Mouse (Mus musculus): Measurements from ENCODE around the gene Add3. TPM values are rescaled to one million over a fixed set of nuclear protein-coding genes. Genes with fewer than 3 reads are reported as not detected.
A peak's percentile ranks its signal among the peaks of the same experiment; 100 is the strongest.

The Add3 gene
- total and polyA plus RNA-seq, 3 experiments, result 10.9 to 89.2 (median 81.6) TPM

GRCm38 (mm10) chr19:53193190-53193589 lies 52.9 kb downstream of the Add3 start:
- DNase-seq (ENCODE audit: low spot score), result no peak
- no peak for ATAC-seq (ENCODE audit: extremely low read depth, insufficient number of reproducible peaks, low FRiP score, poor library complexity, severe bottlenecking)
- Histone ChIP-seq H3K4me3 (ENCODE audit: low read depth, low read length) (no peak overlapping the region; the same call in 1 of the 2 replicates), H3K4me1 (ENCODE audit: insufficient read depth, low read depth, low read length) (peaks cover 89% of the 10 kb centered on the region), H3K27me3 (ENCODE audit: insufficient read depth, low read length) (no peaks in the 10 kb centered on the region), H3K36me3 (replicated peaks) (peaks cover 24% of the 10 kb centered on the region), H3K9me3 (replicated peaks) (no peaks in the 10 kb centered on the region)
- TF ChIP-seq CTCF (IDR thresholded peaks at IDR 0.05; ENCODE audit: low read depth, low read length), result no peak

DNA sequence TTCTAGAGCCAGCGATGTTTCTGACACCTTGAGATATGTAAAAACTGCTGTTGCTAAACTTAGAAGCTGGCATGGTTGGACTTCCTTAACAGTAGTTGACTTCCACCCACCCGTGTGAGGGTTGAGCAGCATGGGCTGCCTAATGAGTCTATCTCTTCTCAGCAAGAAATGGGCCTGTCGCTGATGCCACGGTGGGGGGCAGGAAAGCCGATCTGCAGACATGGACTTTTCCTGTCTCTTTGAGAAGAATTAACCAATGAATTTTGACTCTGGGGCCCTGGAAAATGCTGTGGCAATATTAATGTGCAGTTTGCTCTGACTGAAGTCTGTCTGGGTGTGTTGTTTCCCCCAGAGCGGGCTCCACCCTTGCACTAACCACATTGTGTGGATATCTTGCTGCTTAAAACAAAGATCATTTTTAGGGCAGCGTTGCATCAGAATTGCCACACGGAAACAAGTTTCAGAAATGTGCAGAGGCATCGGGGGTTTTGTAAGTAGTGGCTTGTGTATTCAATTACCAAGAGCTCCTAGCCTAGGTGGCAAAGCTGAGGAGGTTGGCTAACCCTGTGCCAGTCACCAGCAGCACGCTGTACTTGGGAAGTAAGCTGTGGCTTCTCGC lies 53.8 kb downstream of the Add3 start:
- Histone ChIP-seq H3K4me3 (ENCODE audit: low read depth, low read length) (peak overlapping the region; percentile 67), H3K4me1 (ENCODE audit: insufficient read depth, low read depth, low read length) (peaks cover 81% of the 10 kb centered on the region), H3K27me3 (ENCODE audit: insufficient read depth, low read length) (no peaks in the 10 kb centered on the region), H3K36me3 (replicated peaks) (peaks cover 30% of the 10 kb centered on the region), H3K9me3 (replicated peaks) (no peaks in the 10 kb centered on the region)
- ATAC-seq (ENCODE audit: extremely low read depth, insufficient number of reproducible peaks, low FRiP score, poor library complexity, severe bottlenecking), result peak; percentile 66
- TF ChIP-seq GATA2 (IDR thresholded peaks at IDR 0.05; ENCODE audit: borderline replicate concordance, low read depth, low read length) (no peak), POLR2AphosphoS5 (IDR thresholded peaks at IDR 0.05; ENCODE audit: insufficient replicate concordance, low read depth, low read length) (no peak), CTCF (IDR thresholded peaks at IDR 0.05; ENCODE audit: low read depth, low read length) (no peak), GATA1 (IDR thresholded peaks at IDR 0.05; ENCODE audit: borderline replicate concordance, low read length) (no peak), TAL1 (conservative IDR thresholded peaks at IDR 0.05; ENCODE audit: low read depth, low read length) (no peak)
- peak; percentile 61 for DNase-seq (ENCODE audit: low spot score)

DNA sequence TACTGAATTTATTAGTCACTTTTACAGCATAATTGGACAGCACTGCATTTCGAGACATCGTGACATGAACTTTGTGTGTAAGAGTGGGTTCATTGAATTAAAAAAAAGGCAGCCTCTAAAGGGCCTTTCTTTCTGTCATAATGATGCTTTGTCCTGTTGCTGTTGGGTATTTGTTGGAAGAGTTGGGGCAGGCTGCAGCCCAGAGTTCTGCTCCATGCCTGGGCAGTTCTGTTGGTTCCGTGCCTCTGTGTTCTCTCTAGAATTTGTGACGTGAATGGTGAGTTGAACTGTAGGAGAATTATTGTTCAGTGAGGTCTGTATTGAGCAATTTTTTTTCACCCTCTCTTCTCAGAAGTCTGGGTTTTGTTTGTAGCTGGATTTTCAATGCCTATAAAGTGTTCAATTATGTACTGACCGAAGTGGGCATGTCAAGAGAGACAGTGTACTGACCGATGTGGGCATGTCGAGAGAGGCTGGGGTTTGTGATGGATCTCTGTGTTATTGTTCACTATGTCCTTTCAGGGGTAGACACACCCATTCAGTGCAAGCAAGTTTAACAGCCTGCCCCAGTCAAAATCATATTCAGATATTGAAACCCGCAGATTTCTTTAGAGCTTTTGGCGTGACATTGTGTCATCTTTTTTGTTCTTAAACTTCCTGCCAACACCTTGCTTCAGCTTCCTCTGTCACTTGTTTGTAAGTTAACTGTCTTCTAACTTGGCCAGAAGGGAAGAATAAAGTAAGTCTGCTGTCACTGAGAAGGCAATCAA lies 54.7 kb downstream of the Add3 start:
- no peak for TF ChIP-seq GATA2 (IDR thresholded peaks at IDR 0.05; ENCODE audit: borderline replicate concordance, low read depth, low read length)
- no peak for TF ChIP-seq POLR2AphosphoS5 (IDR thresholded peaks at IDR 0.05; ENCODE audit: insufficient replicate concordance, low read depth, low read length)
- TF ChIP-seq GATA1 (IDR thresholded peaks at IDR 0.05; ENCODE audit: borderline replicate concordance, low read length), result no peak
- no peak for TF ChIP-seq TAL1 (conservative IDR thresholded peaks at IDR 0.05; ENCODE audit: low read depth, low read length)
- TF ChIP-seq CTCF (IDR thresholded peaks at IDR 0.05; ENCODE audit: low read depth, low read length), result no peak
- DNase-seq (ENCODE audit: low spot score), result no peak
- H3K27me3 ChIP-seq (ENCODE audit: insufficient read depth, low read length), result no peaks in the 10 kb centered on the region
- peak overlapping the region; percentile 67 for H3K4me3 ChIP-seq (ENCODE audit: low read depth, low read length)
- no peak for ATAC-seq (ENCODE audit: extremely low read depth, insufficient number of reproducible peaks, low FRiP score, poor library complexity, severe bottlenecking)
- H3K9me3 ChIP-seq (replicated peaks), result no peaks in the 10 kb centered on the region
- H3K4me1 ChIP-seq (ENCODE audit: insufficient read depth, low read depth, low read length), result peaks cover 80% of the 10 kb centered on the region
- H3K36me3 ChIP-seq (replicated peaks), result peaks cover 34% of the 10 kb centered on the region

DNA sequence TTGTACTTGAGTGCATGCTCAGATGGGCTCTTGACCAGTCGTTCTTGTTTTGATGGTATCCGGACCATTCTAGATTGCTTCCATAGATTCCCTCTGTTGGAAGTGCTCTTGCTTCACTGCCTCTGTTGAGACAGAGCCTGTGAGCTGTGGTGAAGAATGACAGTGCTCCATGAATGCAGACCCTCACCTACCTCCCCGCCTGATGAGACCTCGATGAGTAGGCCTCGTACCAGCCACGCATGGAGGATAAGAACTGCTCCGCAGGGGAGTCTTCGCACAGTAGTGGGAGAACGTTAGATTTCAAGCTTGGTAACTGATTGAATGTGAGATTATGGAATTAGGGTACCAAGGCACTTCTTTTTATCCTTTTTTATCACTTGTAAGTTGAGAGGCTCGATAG lies 56.7 kb downstream of the Add3 start:
- no peaks in the 10 kb centered on the region for H3K9me3 ChIP-seq (replicated peaks)
- H3K4me3 ChIP-seq (ENCODE audit: low read depth, low read length), result no peak overlapping the region
- DNase-seq (ENCODE audit: low spot score) (no peak), ATAC-seq (ENCODE audit: extremely low read depth, insufficient number of reproducible peaks, low FRiP score, poor library complexity, severe bottlenecking) (no peak)
- peaks cover 65% of the 10 kb centered on the region for H3K4me1 ChIP-seq (ENCODE audit: insufficient read depth, low read depth, low read length)
- no peaks in the 10 kb centered on the region for H3K27me3 ChIP-seq (ENCODE audit: insufficient read depth, low read length)
- peaks cover 39% of the 10 kb centered on the region for H3K36me3 ChIP-seq (replicated peaks)
- TF ChIP-seq POLR2AphosphoS5 (IDR thresholded peaks at IDR 0.05; ENCODE audit: insufficient replicate concordance, low read depth, low read length), result no peak
- no peak for TF ChIP-seq GATA1 (IDR thresholded peaks at IDR 0.05; ENCODE audit: borderline replicate concordance, low read length)
- TF ChIP-seq TAL1 (conservative IDR thresholded peaks at IDR 0.05; ENCODE audit: low read depth, low read length), result no peak
- no peak for TF ChIP-seq CTCF (IDR thresholded peaks at IDR 0.05; ENCODE audit: low read depth, low read length)
- no peak for TF ChIP-seq GATA2 (IDR thresholded peaks at IDR 0.05; ENCODE audit: borderline replicate concordance, low read depth, low read length)

GRCm38 (mm10) chr19:53197766-53198165 lies 57.5 kb downstream of the Add3 start:
- no peak overlapping the region for H3K4me3 ChIP-seq (ENCODE audit: low read depth, low read length)
- ATAC-seq (ENCODE audit: extremely low read depth, insufficient number of reproducible peaks, low FRiP score, poor library complexity, severe bottlenecking) (no peak), DNase-seq (ENCODE audit: low spot score) (no peak)
- H3K4me1 ChIP-seq (ENCODE audit: insufficient read depth, low read depth, low read length), result peaks cover 60% of the 10 kb centered on the region
- no peaks in the 10 kb centered on the region for H3K9me3 ChIP-seq (replicated peaks)
- no peaks in the 10 kb centered on the region for H3K27me3 ChIP-seq (ENCODE audit: insufficient read depth, low read length)
- TF ChIP-seq TAL1 (conservative IDR thresholded peaks at IDR 0.05; ENCODE audit: low read depth, low read length) (no peak), CTCF (IDR thresholded peaks at IDR 0.05; ENCODE audit: low read depth, low read length) (no peak), GATA2 (IDR thresholded peaks at IDR 0.05; ENCODE audit: borderline replicate concordance, low read depth, low read length) (no peak), POLR2AphosphoS5 (IDR thresholded peaks at IDR 0.05; ENCODE audit: insufficient replicate concordance, low read depth, low read length) (no peak), GATA1 (IDR thresholded peaks at IDR 0.05; ENCODE audit: borderline replicate concordance, low read length) (no peak)
- peaks cover 41% of the 10 kb centered on the region for H3K36me3 ChIP-seq (replicated peaks)

GRCm38 (mm10) chr19:53198706-53199572 lies 58.7 kb downstream of the Add3 start:
- Histone ChIP-seq H3K9me3 (replicated peaks) (no peaks in the 10 kb centered on the region; the same call in 1 of the 2 replicates), H3K4me1 (ENCODE audit: insufficient read depth, low read depth, low read length) (peaks cover 53% of the 10 kb centered on the region), H3K4me3 (ENCODE audit: low read depth, low read length) (no peak overlapping the region), H3K27me3 (ENCODE audit: insufficient read depth, low read length) (no peaks in the 10 kb centered on the region), H3K36me3 (replicated peaks) (peaks cover 48% of the 10 kb centered on the region)
- no peak for TF ChIP-seq GATA1 (IDR thresholded peaks at IDR 0.05; ENCODE audit: borderline replicate concordance, low read length)
- TF ChIP-seq TAL1 (conservative IDR thresholded peaks at IDR 0.05; ENCODE audit: low read depth, low read length), result no peak
- no peak for TF ChIP-seq GATA2 (IDR thresholded peaks at IDR 0.05; ENCODE audit: borderline replicate concordance, low read depth, low read length)
- no peak for TF ChIP-seq POLR2AphosphoS5 (IDR thresholded peaks at IDR 0.05; ENCODE audit: insufficient replicate concordance, low read depth, low read length)
- no peak for TF ChIP-seq CTCF (IDR thresholded peaks at IDR 0.05; ENCODE audit: low read depth, low read length)
- ATAC-seq (ENCODE audit: extremely low read depth, insufficient number of reproducible peaks, low FRiP score, poor library complexity, severe bottlenecking) (no peak), DNase-seq (ENCODE audit: low spot score) (no peak)
